Mouse (Mus musculus) embryo, embryonic 10 days (tissue): ENCODE data around the gene Cpne4.

ENCODE experiments used
- DNase-seq: peaks from one replicate; pipeline ENCODE4 v3.0.0-alpha.2; 2015; ENCODE audit warnings: low spot score

Gene Cpne4

DNA sequence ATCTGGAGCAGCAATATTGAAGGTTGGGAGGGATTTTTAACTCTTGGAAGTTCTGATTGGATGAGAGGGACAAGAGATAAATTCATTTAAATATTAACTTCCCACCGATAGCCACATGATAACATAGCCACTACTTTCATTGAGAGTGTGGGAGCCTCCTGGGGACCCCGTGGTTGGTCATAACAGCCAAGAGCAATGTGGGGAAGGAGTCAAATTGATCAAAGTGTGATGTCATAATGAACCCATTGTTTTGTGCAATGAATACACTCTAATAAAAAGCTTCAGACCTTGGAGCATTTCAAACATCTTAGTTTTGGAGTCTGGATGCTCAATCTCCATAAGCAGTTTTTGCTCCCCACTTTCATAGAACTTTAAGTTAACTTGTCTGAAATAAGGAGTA is at the start of gene Cpne4:
Cpne4 (plus strand) TSS at position 301 of the 400 bp plus-strand sequence.
- DNase-seq = no peak

GRCm38 (mm10) chr9:104515187-104515586 is 31.9 kb upstream of the Cpne4 start:
- DNase-seq = no peak

DNA sequence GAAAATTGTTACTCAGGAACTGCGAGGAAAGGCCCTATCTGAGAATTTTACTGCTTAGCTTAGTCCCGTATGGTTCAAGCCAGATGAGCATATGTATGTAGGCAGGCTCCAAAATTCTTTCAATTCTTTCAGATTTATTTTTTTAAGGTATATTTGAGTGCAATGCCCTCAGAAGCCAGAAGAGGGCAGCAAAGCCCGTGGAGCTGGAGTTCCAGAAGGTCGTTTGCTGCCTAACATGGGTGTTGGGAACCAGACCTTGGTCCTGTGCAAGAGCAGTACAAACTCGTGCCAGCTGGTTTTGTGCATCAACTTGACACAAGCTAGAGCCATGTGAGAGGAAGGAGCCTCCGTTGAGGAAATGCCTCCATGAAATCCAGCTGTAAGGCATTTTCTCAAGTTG is 11.6 kb upstream of the Cpne4 start:
- no peak for DNase-seq

DNA sequence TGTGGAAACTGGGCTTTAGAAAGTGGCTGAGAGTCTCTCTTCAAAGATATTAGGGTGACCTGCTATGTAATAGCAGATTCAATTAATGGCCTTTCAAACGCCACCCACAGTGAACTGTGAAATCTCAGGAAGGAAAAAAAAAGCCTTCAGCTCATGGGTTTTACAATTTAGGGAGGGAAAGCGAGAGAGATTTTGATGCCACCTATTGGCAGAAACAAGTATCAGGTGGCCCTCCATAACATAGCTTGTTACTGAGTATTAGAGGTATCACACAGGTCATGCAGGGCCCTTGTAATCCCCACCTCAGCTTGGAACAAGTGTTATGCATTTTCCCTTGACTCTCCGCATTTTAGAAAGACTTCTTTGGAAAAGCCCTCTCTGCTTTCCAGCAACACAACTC is 18.7 kb downstream of the Cpne4 start:
- DNase-seq = no peak

DNA sequence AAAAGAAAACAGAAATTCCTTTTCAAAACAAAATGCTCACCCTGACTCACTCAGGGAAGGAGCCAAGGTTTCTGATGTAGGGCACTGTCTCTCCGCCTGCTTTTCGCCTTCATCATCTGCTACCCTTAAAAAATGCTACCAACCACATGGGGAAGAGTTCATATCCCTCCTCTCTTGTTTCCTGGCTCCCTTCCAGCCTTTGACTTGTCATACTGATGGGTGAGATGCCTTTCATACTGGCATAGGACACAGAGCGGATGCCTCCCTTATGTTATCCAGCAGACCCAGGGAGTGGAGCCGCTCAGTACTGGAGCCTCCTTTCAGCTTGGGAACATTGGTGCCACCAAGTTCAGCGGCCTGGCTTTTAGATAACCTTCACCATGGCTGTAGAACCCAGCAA is 19.4 kb downstream of the Cpne4 start:
- no peak for DNase-seq

DNA sequence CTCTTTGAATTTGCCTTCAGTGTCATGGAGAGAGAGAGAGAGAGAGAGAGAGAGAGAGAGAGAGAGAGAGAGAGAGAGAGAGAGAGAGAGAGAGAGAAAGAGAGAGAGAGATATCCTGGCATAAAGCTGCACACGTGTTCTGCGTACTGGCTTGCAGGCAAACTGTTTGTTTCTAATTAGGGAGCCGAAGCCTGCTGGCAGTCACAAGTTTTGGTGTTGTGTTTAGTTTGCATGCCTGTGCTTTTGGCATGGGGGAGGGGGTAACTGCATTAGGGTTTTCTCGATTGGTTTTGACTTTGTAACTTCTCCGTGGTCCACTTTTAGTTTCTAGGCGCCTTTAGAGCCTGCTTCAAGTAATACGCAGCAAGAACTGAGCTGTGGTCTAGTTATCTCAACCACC is 20.0 kb downstream of the Cpne4 start:
- DNase-seq = no peak

DNA sequence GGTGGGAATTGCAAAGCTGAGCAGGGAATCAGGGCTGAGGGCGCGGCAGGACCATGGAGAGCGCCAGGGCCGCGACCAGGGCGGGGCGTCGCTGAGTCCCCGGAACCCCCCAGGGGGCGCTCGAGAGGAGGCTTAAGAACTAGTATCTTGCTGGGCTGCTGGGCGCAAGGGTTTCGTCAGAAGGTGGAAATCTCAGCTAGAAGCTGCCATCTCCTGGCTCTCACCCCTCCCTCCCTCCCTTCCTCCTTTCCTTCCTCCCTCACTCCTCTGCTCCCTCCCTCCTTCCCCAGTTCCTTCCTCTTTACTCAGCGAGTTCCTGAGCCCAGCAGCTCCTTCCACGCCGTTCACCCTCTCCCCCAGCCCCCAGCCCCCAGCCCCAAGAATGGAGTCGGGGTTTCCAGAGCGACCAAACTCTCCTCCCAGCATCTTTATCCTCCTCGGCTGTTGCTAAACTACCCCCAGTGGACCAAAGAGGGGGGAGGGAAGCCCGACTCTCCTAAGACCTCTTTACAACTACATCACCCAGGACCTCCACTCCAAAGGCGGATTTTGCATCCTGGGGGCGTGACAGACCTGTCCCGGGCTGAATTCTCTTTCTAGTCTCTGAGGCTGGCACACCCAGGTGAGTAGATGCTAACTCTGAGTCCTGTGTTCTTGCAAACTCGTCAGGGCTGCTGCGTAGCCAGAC is 22.5 kb downstream of the Cpne4 start:
- DNase-seq = peak; percentile 81

GRCm38 (mm10) chr9:104572856-104573255 is 25.8 kb downstream of the Cpne4 start:
- DNase-seq = no peak

- peak; percentile 92 for DNase-seq
Measured at GRCm38 (mm10) chr9:104574476-104574875, 27.4 kb downstream of the Cpne4 start.

GRCm38 (mm10) chr9:104581921-104582624 is 35.0 kb downstream of the Cpne4 start:
- DNase-seq = no peak

- DNase-seq = peak; percentile 20
Measured at GRCm38 (mm10) chr9:104582675-104583074, 35.6 kb downstream of the Cpne4 start.

GRCm38 (mm10) chr9:104594550-104594949 is 47.5 kb downstream of the Cpne4 start:
- peak; percentile 31 for DNase-seq

DNA sequence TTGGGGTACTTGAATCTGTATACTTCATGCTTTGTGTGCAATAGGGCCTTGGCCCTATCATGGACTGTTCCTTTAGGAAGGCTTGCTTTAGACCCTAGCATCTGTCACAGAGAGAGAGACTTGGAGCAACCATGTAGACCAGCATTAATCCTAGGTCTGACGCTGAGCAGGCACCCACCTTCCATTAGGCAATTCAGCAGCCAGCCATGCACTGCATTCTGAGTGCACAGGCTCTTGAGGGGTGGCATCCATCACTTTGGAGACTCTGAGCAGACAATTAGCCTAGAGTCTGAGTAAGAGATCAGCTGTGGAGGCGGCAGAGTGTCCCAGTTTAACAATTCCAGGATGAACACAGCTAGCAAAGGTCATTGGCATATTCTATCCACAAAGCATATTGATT is 47.9 kb downstream of the Cpne4 start:
- no peak for DNase-seq

- DNase-seq = no peak
Measured at GRCm38 (mm10) chr9:104612523-104612922, 65.4 kb downstream of the Cpne4 start.

GRCm38 (mm10) chr9:104616691-104617090 is 69.6 kb downstream of the Cpne4 start:
- DNase-seq = no peak

DNA sequence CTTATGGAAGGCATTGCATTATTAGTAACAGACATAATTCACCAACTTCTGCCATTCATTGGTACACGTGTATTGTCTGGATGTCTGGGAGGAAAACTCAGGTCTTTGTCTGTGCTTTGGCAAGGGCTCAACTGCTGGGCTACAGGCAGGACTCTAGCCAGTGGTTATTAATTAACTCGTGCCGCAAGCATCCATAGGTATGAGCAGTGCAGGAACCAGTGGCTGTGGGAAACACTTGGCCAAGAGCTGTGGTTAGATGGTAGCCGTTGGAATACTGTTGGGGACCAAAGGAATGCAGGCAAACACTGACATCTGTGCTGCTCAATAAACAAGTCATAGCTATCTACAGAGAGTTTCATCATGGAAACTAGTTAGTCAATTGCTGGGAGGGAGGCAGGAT is 76.5 kb downstream of the Cpne4 start:
- DNase-seq = no peak

- no peak for DNase-seq
Measured at GRCm38 (mm10) chr9:104627816-104628215, 80.7 kb downstream of the Cpne4 start.

GRCm38 (mm10) chr9:104629282-104629681 is 82.2 kb downstream of the Cpne4 start:
- DNase-seq = no peak

- peak; percentile 49 for DNase-seq
Measured at GRCm38 (mm10) chr9:104646348-104646994, 99.4 kb downstream of the Cpne4 start.

- no peak for DNase-seq
Measured at GRCm38 (mm10) chr9:104652691-104653261, 105.7 kb downstream of the Cpne4 start.

DNA sequence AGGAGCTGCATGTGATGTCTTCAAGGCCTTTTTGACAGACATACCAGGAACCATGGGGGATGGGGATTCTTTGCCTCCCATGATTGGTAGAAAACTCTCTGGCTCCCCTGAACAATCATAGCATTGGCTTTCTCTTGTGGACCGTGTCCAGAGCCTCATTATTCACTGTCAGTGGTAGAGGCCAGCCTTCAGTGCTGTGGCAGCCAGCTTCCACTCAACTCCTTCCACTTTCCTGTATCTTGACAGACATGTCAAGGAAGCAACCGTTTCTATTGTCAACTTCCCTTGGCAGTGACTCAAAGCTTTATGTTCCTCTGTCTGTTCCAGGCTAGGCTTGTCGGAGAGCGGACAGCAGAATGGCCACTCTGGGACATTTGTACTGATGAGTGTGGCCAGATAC is 112.7 kb downstream of the Cpne4 start:
- peak; percentile 10 for DNase-seq

DNA sequence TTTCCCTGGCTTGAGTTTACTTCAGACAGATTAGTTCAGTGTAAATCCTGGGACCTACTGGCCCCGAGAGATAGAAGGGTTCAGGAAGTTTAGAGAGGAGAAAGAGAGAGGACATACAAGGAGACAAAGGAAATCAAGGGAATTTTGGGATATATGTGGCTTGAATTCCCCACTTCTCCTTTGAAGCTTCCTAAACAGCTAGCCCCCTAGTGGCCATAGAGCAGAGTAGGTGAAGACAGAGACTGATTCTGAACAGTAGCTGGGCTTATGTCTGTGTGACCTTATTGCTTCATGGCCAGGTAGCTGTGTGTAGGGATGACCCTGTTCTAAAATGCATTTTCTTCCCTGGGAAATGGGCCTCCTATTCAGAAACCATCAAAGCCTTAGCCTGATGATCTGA is 129.6 kb downstream of the Cpne4 start:
- peak; percentile 83 for DNase-seq

DNA sequence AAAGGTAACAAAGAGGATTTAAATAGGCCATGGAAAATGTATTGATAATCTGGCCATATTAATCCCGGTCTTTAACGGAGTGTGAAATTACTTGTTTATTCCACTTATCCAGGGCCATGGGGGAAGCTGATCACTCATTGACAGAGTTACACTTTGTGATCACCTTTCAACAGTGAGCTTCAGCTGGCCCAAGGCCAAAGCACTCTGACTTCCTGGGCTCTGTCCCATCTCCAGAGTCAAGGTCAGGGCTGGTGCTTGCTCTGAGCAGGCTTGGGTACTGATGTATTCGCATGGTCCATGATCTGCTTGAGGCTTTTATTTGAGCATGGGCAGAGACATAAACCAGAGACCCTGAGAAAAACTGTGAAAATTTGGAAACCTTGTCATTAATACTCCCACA is 131.5 kb downstream of the Cpne4 start:
- DNase-seq = no peak
